Mouse (Mus musculus) megakaryocyte progenitor cell, adult 5-6 weeks (primary cell): Measurements from ENCODE around the gene Gde1. TPM values are rescaled to one million over a fixed set of nuclear protein-coding genes. Genes with fewer than 3 reads are reported as not detected.

Experiments used
- ATAC-seq: replicated peaks from 2 replicates; pipeline ENCODE4 v1.8.0; 2016; ENCODE audit warnings: mild to moderate bottlenecking, moderate TSS enrichment, inconsistent platforms; ENCODE audit not compliant: poor library complexity
- total RNA-seq, 2 experiments: library from RNA; stranded (forward) in 1 of 2; stranded (reverse) in 1 of 2; fragments of 157-497, 149-512 nt in 1 of 2; fragments of 200-1000 nt in 1 of 2; gene quantifications; 2 replicates each; pipeline versions ENCODE4 v1.2.3 to v1.2.4; 2015 to 2017

Gde1 gene
- 44.1 and 48.5 TPM in 2 replicates for total RNA-seq (2015)
- total RNA-seq (2017) = 29.9 and 40.7 TPM in 2 replicates

- ATAC-seq = peak; percentile 79
Measured at GRCm38 (mm10) chr7:118705101-118705961, at the start of gene Gde1. Gene Gde1, minus strand, starts transcription at chr7:118705778.

- ATAC-seq = peak; percentile 66
Measured at GRCm38 (mm10) chr7:118751625-118752024, 46.0 kb upstream of the Gde1 start.

- ATAC-seq = no peak
Measured at GRCm38 (mm10) chr7:118749706-118750105, 44.1 kb upstream of the Gde1 start.

GRCm38 (mm10) chr7:118747891-118748672 is 42.5 kb upstream of the Gde1 start:
- ATAC-seq = no peak

- no peak for ATAC-seq
Measured at GRCm38 (mm10) chr7:118744766-118745165, 39.2 kb upstream of the Gde1 start.

GRCm38 (mm10) chr7:118742278-118742677 is 36.7 kb upstream of the Gde1 start:
- ATAC-seq = peak; percentile 32

GRCm38 (mm10) chr7:118740532-118741338 is 35.2 kb upstream of the Gde1 start:
- peak; percentile 91 for ATAC-seq

GRCm38 (mm10) chr7:118739975-118740531 is 34.5 kb upstream of the Gde1 start, which contains the start of gene Vps35l:
Gene Vps35l, plus strand, starts transcription at chr7:118740226.
- ATAC-seq = peak; percentile 81

- no peak for ATAC-seq
Measured at GRCm38 (mm10) chr7:118738730-118739129, 33.2 kb upstream of the Gde1 start.

GRCm38 (mm10) chr7:118733225-118733624 is 27.6 kb upstream of the Gde1 start:
- ATAC-seq = no peak

GRCm38 (mm10) chr7:118731781-118732180 is 26.2 kb upstream of the Gde1 start:
- no peak for ATAC-seq

GRCm38 (mm10) chr7:118728846-118729587 is 23.4 kb upstream of the Gde1 start:
- no peak for ATAC-seq

- no peak for ATAC-seq
Measured at GRCm38 (mm10) chr7:118725459-118725858, 19.9 kb upstream of the Gde1 start.

GRCm38 (mm10) chr7:118723927-118724326 is 18.3 kb upstream of the Gde1 start:
- no peak for ATAC-seq

- ATAC-seq = no peak
Measured at GRCm38 (mm10) chr7:118718066-118718465, 12.5 kb upstream of the Gde1 start.

GRCm38 (mm10) chr7:118714873-118715272 is 9.3 kb upstream of the Gde1 start:
- no peak for ATAC-seq

GRCm38 (mm10) chr7:118712228-118713173 is 6.9 kb upstream of the Gde1 start, which contains the start of gene Ccp110:
Gene Ccp110, plus strand, starts transcription at chr7:118712552.
- peak; percentile 98 for ATAC-seq

- no peak for ATAC-seq
Measured at GRCm38 (mm10) chr7:118710776-118711175, 5.2 kb upstream of the Gde1 start.

GRCm38 (mm10) chr7:118708002-118708401 is 2.4 kb upstream of the Gde1 start:
- peak; percentile 9 for ATAC-seq
